Mouse (Mus musculus) adrenal gland, adult 8-10 months (tissue): Measurements from ENCODE around the gene Spcs2. TPM values are rescaled to one million over a fixed set of nuclear protein-coding genes. Genes with fewer than 3 reads are reported as not detected.

Experiments used
- DNase-seq: peaks from one replicate; pipeline ENCODE4 v3.0.0; 2022
- total RNA-seq, 4 experiments: library from RNA; stranded (reverse); gene quantifications; 2 replicates each; pipeline ENCODE4 v1.2.4; 2022

Gene Spcs2
- total RNA-seq, result 100 to 1,000 TPM; 194 to 235 (median 202) TPM

GRCm38 (mm10) chr7:99863362-99863761, at the start of gene Spcs2:
Spcs2 (minus strand) TSS chr7:99863462.
- no peak for DNase-seq

DNA sequence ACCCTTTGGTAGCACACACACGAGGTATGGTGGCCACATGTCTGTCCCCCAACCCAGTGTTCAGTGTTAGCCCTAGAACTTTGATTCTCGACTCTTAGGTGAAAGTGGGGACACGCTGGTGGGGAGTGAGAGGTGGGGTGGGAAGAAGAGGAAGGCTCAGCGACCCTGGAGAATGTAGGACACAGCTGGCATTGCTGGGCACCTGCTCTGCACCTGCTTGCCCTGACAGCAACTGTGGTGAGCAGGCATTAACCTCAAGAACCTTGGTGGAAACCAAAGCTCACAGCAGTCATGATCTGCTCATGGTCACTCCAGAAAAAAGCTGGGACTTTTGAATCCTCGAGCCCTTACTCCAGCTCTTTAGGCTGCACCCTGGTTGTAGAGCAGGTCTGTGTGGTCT, 47.8 kb upstream of the Spcs2 start:
- DNase-seq, result no peak

- peak; percentile 49 for DNase-seq
These were observed 44.2 kb upstream of the Spcs2 start for GRCm38 (mm10) chr7:99907463-99907862.

DNA sequence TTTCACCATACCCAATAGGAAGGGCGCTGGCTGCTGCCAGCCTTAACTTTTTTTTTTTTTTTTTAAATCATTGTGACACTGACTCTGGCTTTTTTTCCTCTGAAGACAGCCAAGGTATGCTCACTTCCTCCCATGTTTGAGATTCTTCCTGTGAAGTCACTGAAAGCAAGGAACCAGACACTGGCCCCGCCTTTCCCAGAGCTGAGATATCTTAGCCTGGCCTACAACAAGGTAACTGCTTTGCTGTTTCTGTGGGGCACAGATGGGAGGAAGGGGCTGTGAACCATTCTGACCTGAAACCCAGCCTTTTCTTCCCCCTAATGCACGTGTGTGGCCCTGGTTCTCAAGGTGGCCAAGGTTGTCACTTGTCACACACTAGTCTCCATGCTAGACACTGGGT, 43.1 kb upstream of the Spcs2 start:
- DNase-seq, result no peak

DNA sequence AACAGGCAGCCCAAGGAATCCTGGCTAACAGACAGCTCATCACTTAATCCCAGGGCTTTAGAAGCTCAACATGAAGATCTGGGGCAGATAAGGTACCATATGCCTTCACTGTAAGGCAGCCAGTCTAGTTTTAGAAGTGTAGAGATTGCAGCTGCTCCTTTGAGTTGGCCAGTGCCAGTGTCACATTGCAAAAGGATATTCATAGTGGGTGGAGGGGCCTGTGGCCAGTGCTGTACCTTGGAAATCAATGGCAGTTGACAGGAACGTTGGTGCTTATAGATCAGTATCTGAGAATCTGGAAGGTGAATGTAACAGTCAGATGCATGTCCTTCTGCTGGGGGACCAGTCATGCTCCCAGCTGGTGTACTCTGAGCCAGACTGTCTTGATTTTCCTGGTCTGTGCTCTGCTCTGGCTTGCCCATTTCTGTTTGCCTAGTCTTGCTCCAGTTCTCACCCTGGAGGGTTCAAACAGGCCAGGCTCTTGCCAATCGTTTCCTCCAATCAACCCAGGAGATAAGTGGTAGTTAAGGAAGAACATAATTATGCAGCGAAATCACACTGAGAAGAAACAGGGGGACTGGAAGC, 41.3 kb upstream of the Spcs2 start:
- DNase-seq, result no peak

DNA sequence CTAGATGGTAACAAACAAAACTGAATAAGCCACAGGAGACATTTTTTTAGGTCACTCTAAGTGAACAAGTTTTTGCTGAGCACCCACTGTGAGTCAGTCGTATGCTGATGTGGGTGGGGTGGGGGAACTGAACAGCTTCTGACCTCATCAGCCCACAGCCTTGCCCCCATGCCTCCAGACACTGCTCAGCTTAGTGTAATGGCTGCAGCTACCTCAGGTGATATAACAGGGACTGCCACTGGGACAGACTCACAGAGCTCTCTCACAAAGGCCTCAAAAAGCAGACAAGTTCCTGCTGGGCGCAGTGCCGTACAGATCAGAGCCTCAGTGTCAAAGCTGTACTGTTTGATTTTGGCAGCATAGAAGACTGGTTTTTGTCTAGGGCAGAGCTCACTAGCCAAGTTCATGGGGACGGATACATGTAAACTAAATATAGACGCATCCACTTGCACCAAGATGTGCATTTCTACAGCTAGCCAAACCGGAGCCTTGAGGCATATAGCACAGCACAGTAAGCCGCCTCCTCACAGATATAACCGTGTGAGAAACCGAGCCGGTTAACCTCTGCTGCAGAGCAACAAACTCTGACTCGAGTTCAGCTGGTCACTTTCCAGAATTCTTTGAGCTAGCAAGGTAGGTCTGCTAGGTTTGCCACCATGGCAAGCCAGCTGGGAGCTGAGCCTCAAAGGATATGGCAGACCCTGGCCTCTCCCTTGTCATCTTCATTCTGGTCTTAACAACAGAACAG, 39.8 kb upstream of the Spcs2 start:
- no peak for DNase-seq

DNA sequence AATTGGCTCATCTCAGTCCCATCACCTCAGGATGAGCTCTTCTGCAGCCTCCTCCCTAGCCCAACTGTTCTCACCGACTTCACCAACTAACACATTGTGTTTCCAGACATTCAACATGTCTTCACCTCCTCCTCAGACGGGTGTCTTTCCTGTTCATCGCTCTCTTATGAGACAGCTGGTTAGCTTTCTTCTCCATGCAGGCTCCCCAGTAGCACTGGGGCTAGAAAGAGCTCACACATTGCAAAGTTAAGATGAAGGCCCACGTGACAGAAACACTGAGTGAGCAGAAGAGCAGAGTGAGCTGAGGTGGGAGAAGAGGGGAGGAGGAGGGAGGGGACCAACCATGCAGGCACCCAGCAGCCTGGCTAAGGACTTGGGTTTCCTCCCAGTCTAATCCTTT, 38.9 kb upstream of the Spcs2 start:
- no peak for DNase-seq

GRCm38 (mm10) chr7:99896905-99897304, 33.6 kb upstream of the Spcs2 start:
- DNase-seq, result no peak

GRCm38 (mm10) chr7:99894478-99894877, 31.2 kb upstream of the Spcs2 start:
- DNase-seq, result peak; percentile 58

DNA sequence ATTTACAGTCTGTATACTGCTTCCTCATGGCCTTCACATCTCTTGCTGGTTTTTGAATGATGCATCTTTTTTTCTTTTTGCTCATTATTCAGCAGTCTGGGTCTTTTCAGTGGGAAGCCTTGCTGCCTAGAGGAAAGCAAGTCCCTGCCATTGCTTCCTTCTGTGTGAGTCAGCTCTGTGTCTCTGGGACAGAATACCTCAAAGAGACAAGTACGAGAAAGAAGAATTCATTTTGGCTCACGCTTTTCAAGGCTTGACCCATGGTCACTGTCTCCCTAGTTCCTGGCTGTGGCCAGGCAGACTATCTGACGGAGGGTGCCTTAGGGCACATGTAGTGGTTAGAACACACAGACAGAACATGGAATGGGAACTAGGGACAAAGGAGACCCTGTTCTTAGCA, 30.7 kb upstream of the Spcs2 start:
- peak; percentile 50 for DNase-seq

- DNase-seq, result peak; percentile 68
These were observed 29.1 kb upstream of the Spcs2 start for GRCm38 (mm10) chr7:99892351-99892750.

GRCm38 (mm10) chr7:99891471-99891870, 28.2 kb upstream of the Spcs2 start:
- DNase-seq, result no peak

GRCm38 (mm10) chr7:99890168-99890755, 27.0 kb upstream of the Spcs2 start:
- DNase-seq, result no peak

- no peak for DNase-seq
These were observed 26.1 kb upstream of the Spcs2 start for GRCm38 (mm10) chr7:99889175-99889880.

GRCm38 (mm10) chr7:99887743-99888142, 24.5 kb upstream of the Spcs2 start:
- DNase-seq, result no peak

GRCm38 (mm10) chr7:99887230-99887735, 24.0 kb upstream of the Spcs2 start:
- no peak for DNase-seq

GRCm38 (mm10) chr7:99878254-99878653, 15.0 kb upstream of the Spcs2 start:
- no peak for DNase-seq

- peak; percentile 64 for DNase-seq
These were observed 13.1 kb upstream of the Spcs2 start for GRCm38 (mm10) chr7:99876345-99876744.

DNA sequence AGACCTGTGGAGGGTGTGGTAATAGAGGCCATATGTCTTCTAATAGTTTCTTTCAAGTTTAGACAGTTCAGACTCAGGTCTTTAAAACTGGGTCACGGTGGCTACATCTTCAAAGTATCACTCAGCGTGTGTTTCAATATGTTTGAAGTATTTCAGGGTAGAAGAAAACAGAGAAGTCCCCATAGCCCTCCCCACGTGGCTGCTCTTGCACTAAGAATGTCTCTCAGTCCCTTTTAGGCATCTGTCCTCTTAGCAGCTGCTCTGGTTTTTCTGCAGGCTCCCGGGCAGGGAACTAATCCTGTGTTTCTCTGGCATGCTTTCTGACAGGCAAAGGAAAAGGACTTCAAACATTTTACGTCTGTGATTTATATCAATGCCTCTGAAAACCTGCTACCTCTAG, 12.6 kb upstream of the Spcs2 start:
- DNase-seq, result no peak

- DNase-seq, result no peak
These were observed 10.7 kb upstream of the Spcs2 start for GRCm38 (mm10) chr7:99873965-99874364.

GRCm38 (mm10) chr7:99869296-99869695, 6.0 kb upstream of the Spcs2 start:
- no peak for DNase-seq

DNA sequence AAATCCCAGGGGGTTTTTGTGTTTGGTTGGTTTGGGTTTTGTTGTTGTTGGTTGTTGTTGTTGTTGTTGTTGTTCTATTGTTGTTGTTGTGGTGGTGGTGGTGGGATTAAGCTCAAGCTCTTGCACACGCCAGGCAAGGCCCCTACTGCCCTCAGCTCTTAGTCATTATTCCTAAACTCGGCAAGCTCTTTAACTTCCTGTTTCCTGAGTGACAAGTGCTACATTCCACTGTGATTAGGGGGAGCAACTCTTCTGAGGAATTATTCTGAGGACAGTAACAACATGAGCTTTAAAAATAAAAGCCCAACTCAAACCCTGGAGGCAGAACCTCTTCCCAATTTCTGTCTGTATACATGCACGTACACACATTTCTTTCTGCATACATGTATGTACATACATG, 2.0 kb upstream of the Spcs2 start:
- DNase-seq, result no peak
